ENCODE assay signal across 25 mouse cellular contexts in the genomic region with DNA sequence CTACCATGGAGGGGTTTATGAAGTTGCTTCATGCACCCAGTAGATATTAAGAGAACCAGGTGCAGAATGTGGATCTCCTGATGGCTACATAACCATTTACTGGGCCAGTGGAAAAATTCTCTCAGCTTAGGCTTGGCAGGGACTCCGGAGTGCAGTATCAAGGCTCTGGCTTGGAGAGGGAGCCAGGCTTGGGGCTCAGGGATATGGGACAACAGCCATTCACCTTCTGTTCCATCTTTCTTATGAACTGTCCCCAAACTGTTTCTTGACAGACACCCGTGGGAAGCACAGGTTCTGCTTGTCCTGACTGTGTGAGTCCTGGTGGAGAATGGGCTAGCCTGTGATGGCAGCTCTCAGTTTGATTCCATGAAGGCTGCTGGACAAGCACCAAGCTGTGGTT.
A peak's percentile ranks its signal among the peaks of the same experiment; 100 is the strongest.
DNase-seq lines count a peak whose midpoint lies in the region; ATAC-seq lines count a peak whose summit lies in the region.
"Had no signal": no experiment of that assay in that cellular context is flagged by ENCODE, and none has a peak within 500 bp of the region (broad histone marks: within the 10 kb centered on the region; RNA-seq: fewer than 3 reads in every experiment).

No protein-coding gene starts in this region.

- H3K27me3 ChIP-seq in hindbrain, embryonic 12.5 days, result no peaks in the 10 kb centered on the region
- H3K27me3 ChIP-seq in hindbrain, embryonic 11.5 days (ENCODE audit: control insufficient read depth, insufficient read depth, low read length), result no peaks in the 10 kb centered on the region
- no peaks in the 10 kb centered on the region for H3K27me3 ChIP-seq in embryonic facial prominence, embryonic 10.5 days (replicated peaks; ENCODE audit: low read depth, poor library complexity, severe bottlenecking)
- H3K27me3 ChIP-seq in limb, embryonic 11.5 days (ENCODE audit: control insufficient read depth, insufficient read depth, low read length), result no peaks in the 10 kb centered on the region
- H3K27me3 ChIP-seq: forebrain, embryonic 12.5 days; liver, embryonic 12.5 days; midbrain, embryonic 12.5 days had no signal

- 93% methylated on average over 2 of the region's 2 CpGs for WGBS in hindbrain, embryonic 12.5 days
- WGBS in hindbrain, embryonic 11.5 days, result 89% methylated on average over 2 of the region's 2 CpGs
- WGBS in embryonic facial prominence, embryonic 10.5 days, result 92% methylated on average over 2 of the region's 2 CpGs
- WGBS in limb, embryonic 11.5 days, result 81% methylated on average over 2 of the region's 2 CpGs

- H3K4me1 ChIP-seq in hindbrain, embryonic 12.5 days, result peaks cover 45% of the 10 kb centered on the region
- H3K4me1 ChIP-seq in hindbrain, embryonic 11.5 days (replicated peaks; ENCODE audit: control insufficient read depth, insufficient read depth, low read length), result peaks cover 5% of the 10 kb centered on the region; the same call in 1 of the 2 replicates
- H3K4me1 ChIP-seq in embryonic facial prominence, embryonic 10.5 days, result peaks cover 32% of the 10 kb centered on the region
- H3K4me1 ChIP-seq in limb, embryonic 11.5 days (ENCODE audit: control insufficient read depth, insufficient read depth, low read length), result peaks cover 30% of the 10 kb centered on the region
- H3K4me1 ChIP-seq: liver, embryonic 12.5 days had no signal

- H3K27ac ChIP-seq in hindbrain, embryonic 12.5 days, result peak overlapping the region; percentile 40; the same call in 1 of the 2 replicates
- no peak overlapping the region for H3K27ac ChIP-seq in hindbrain, embryonic 11.5 days (ENCODE audit: low read depth, low read length)
- 0 out of 2 replicates have a peak overlapping the region, but pooled peaks have one; percentile 58 for H3K27ac ChIP-seq in embryonic facial prominence, embryonic 10.5 days (replicated peaks)
- peak overlapping the region; percentile 70 for H3K27ac ChIP-seq in limb, embryonic 11.5 days (replicated peaks; ENCODE audit: low read depth, low read length)
- H3K27ac ChIP-seq: liver, embryonic 12.5 days; midbrain, embryonic 12.5 days had no signal

- no peak overlapping the region for H3K4me3 ChIP-seq in hindbrain, embryonic 12.5 days
- no peak overlapping the region for H3K4me3 ChIP-seq in hindbrain, embryonic 11.5 days (ENCODE audit: low read depth, low read length)
- H3K4me3 ChIP-seq in embryonic facial prominence, embryonic 10.5 days, result no peak overlapping the region
- H3K4me3 ChIP-seq in limb, embryonic 11.5 days (ENCODE audit: low read depth, low read length), result no peak overlapping the region
- H3K4me3 ChIP-seq: forebrain, embryonic 12.5 days; liver, embryonic 12.5 days; midbrain, embryonic 12.5 days had no signal

- no peak overlapping the region for H3K9ac ChIP-seq in hindbrain, embryonic 12.5 days
- no peak overlapping the region for H3K9ac ChIP-seq in hindbrain, embryonic 11.5 days (ENCODE audit: low read depth, low read length)
- no peak overlapping the region for H3K9ac ChIP-seq in limb, embryonic 11.5 days (ENCODE audit: low read length)
- H3K9ac ChIP-seq: forebrain, embryonic 12.5 days; liver, embryonic 12.5 days; liver, postnatal 0 days; midbrain, embryonic 12.5 days had no signal

- peaks cover 31% of the 10 kb centered on the region for H3K36me3 ChIP-seq in hindbrain, embryonic 12.5 days
- H3K36me3 ChIP-seq in hindbrain, embryonic 11.5 days (ENCODE audit: control insufficient read depth, insufficient read depth, low read length), result peaks cover 19% of the 10 kb centered on the region
- H3K36me3 ChIP-seq in embryonic facial prominence, embryonic 10.5 days (replicated peaks), result peaks cover 61% of the 10 kb centered on the region
- peaks cover 25% of the 10 kb centered on the region for H3K36me3 ChIP-seq in limb, embryonic 11.5 days (ENCODE audit: control insufficient read depth, insufficient read depth, low read length)

- peak; percentile 48 for DNase-seq in cerebellum, adult 9-10 months
- DNase-seq in cerebellum, postnatal 10 days, result no peak
- no peak for DNase-seq in hindbrain, embryonic 11.5 days (ENCODE audit: low spot score)
- no peak for DNase-seq in embryonic facial prominence, embryonic 10.5 days (ENCODE audit: low spot score)
- DNase-seq in limb, embryonic 11.5 days (ENCODE audit: low spot score), result no peak
- DNase-seq in right cerebral cortex, adult 2 months (ENCODE audit: low spot score in 2 of 2), result no peak
- DNase-seq in left cerebral cortex, adult 8-10 months (ENCODE audit: low spot score in 2 of 2), result no peak
- DNase-seq: adrenal gland, adult 8-10 months; cerebellum, postnatal 25 days; gastrocnemius, postnatal 14 days; heart, postnatal 4 days; kidney, adult 9 months; kidney, postnatal 14 days; layer of hippocampus, adult 9-11 months; liver, postnatal 0 days; lung, postnatal 36 days; right cerebral cortex, adult 18-20 months; thymus, adult 2 months; thymus, postnatal 36 days had no signal

- no peak overlapping the region for H3K4me2 ChIP-seq in hindbrain, embryonic 12.5 days (replicated peaks)
- no peak overlapping the region for H3K4me2 ChIP-seq in hindbrain, embryonic 11.5 days (replicated peaks; ENCODE audit: low read depth, low read length)
- no peak overlapping the region for H3K4me2 ChIP-seq in limb, embryonic 11.5 days (ENCODE audit: low read depth, severe bottlenecking)
- H3K4me2 ChIP-seq: forebrain, embryonic 12.5 days; heart, embryonic 11.5 days; liver, embryonic 12.5 days; midbrain, embryonic 12.5 days had no signal

- peaks cover 20% of the 10 kb centered on the region for H3K9me3 ChIP-seq in hindbrain, embryonic 12.5 days (replicated peaks)
- H3K9me3 ChIP-seq in hindbrain, embryonic 11.5 days (ENCODE audit: control insufficient read depth, low read length), result peaks cover 14% of the 10 kb centered on the region
- H3K9me3 ChIP-seq in embryonic facial prominence, embryonic 10.5 days, result peaks cover 31% of the 10 kb centered on the region
- peaks cover 30% of the 10 kb centered on the region for H3K9me3 ChIP-seq in limb, embryonic 11.5 days (ENCODE audit: control insufficient read depth, low read length)

- no peak for ATAC-seq in hindbrain, embryonic 12.5 days (ENCODE audit: low FRiP score)
- ATAC-seq in hindbrain, embryonic 11.5 days (ENCODE audit: low FRiP score), result no peak
- no peak for ATAC-seq in limb, embryonic 11.5 days (ENCODE audit: insufficient number of reproducible peaks, low FRiP score, low TSS enrichment, low read depth)
- ATAC-seq: intestine, postnatal 0 days; liver, embryonic 12.5 days; liver, postnatal 0 days had no signal
